Mouse (Mus musculus) CD4-positive, CD25-positive, alpha-beta regulatory T cell, adult 4 months (primary cell): Measurements from ENCODE around the gene Rilp. TPM values are rescaled to one million over a fixed set of nuclear protein-coding genes. Genes with fewer than 3 reads are reported as not detected.

Experiments
- ATAC-seq: one replicate; pipeline ENCODE4 v1.8.0; 2017
- polyA plus RNA-seq, 2 experiments: library from polyadenylated mRNA; unstranded; fragments of 100-300 nt; shearing (Covaris generic); gene quantifications; one replicate each; pipeline ENCODE4 v1.2.1; 2017

Gene Rilp
- polyA plus RNA-seq, 2 experiments from 2014 or later, result 0.56 TPM; not detected in 1

- no peak for ATAC-seq
Measured at GRCm38 (mm10) chr11:75559870-75560504, 50.1 kb downstream of the Rilp start.

- peak; percentile 64 for ATAC-seq
Measured at GRCm38 (mm10) chr11:75560530-75561409, 50.9 kb downstream of the Rilp start.

- ATAC-seq, result no peak
Measured at GRCm38 (mm10) chr11:75561410-75561791, 51.5 kb downstream of the Rilp start.

Other genes starting within 250 kb of the Rilp start
- 100 to 1,000 TPM; 214 to 322 TPM for gene Rpa1, start 161.8 kb upstream of the Rilp start, polyA plus RNA-seq
- 10 to 100 TPM; 21.2 to 31.7 TPM for gene Smyd4, start 161.7 kb upstream of the Rilp start, polyA plus RNA-seq
- gene Serpinf1, start 87.4 kb upstream of the Rilp start, polyA plus RNA-seq, result 1 to 10 TPM; 3.4 to 6.9 TPM
- gene Serpinf2, start 70.5 kb upstream of the Rilp start, polyA plus RNA-seq, result under 1 TPM in 1 of 2 experiments, not detected in 1; 0.32 TPM
- 1 to 10 TPM; 6.3 to 9.9 TPM for gene Wdr81, start 55.4 kb upstream of the Rilp start, polyA plus RNA-seq
- gene Tlcd2, start 48.4 kb upstream of the Rilp start, polyA plus RNA-seq, result 1 to 10 TPM; 8.8 to 9.0 TPM
- 10 to 100 TPM; 37.0 to 42.3 TPM for gene Prpf8, start 23.3 kb upstream of the Rilp start, polyA plus RNA-seq
- under 1 TPM; 0.85 to 0.91 TPM for gene Scarf1, start 3.4 kb downstream of the Rilp start, polyA plus RNA-seq
- gene Slc43a2, start 21.6 kb downstream of the Rilp start, polyA plus RNA-seq, result 10 to 100 TPM; 17.3 to 27.2 TPM
- 10 to 100 TPM; 22.1 to 42.5 TPM for gene Pitpna, start 78.0 kb downstream of the Rilp start, polyA plus RNA-seq
- gene Inpp5k, start 120.9 kb downstream of the Rilp start, polyA plus RNA-seq, result 100 to 1,000 TPM; 123 to 160 TPM
- 10 to 100 TPM; 16.2 to 30.4 TPM for gene Myo1c, start 140.4 kb downstream of the Rilp start, polyA plus RNA-seq
- 10 to 100 TPM; 10.4 to 15.3 TPM for gene Crk, start 169.2 kb downstream of the Rilp start, polyA plus RNA-seq
- 100 to 1,000 TPM; 395 to 413 TPM for gene Ywhae, start 222.8 kb downstream of the Rilp start, polyA plus RNA-seq